Mouse (Mus musculus) embryonic fibroblast, embryonic 13.5 days (primary cell): ENCODE data around the gene Ikzf3. TPM values are rescaled to one million over a fixed set of nuclear protein-coding genes. Genes with fewer than 3 reads are reported as not detected.

ENCODE experiments used
- H3K27ac ChIP-seq: 2 replicates; pipeline ENCODE4 v1.5.1; 2012; ENCODE audit warnings: low read length, control low read depth, inconsistent platforms; ENCODE audit not compliant: insufficient read depth
- H3K4me1 ChIP-seq: 2 replicates; pipeline ENCODE4 v1.6.1; 2011; ENCODE audit warnings: low read length; ENCODE audit not compliant: control insufficient read depth, insufficient read depth
- H3K4me3 ChIP-seq: 2 replicates; pipeline ENCODE4 v1.5.1; 2011; ENCODE audit warnings: mild to moderate bottlenecking, control low read depth, low read length; ENCODE audit not compliant: insufficient read depth
- CTCF ChIP-seq: IDR thresholded peaks from 2 replicates; pipeline ENCODE4 v1.5.1; 2011; ENCODE audit warnings: mild to moderate bottlenecking, control low read depth, low read length, moderate library complexity, borderline replicate concordance; ENCODE audit not compliant: insufficient read depth
- POLR2A ChIP-seq: IDR thresholded peaks from 2 replicates; pipeline ENCODE4 v1.6.1; 2011; ENCODE audit warnings: low read depth, mild to moderate bottlenecking, control low read depth, low read length, moderate library complexity
- polyA plus RNA-seq: library from polyadenylated mRNA; stranded (reverse); fragments of >200 nt; gene quantifications from 2 replicates; pipeline ENCODE4 v1.2.4, GENCODE M21; 2011; ENCODE audit warnings: low read depth; ENCODE audit not compliant: missing spikeins, insufficient read length

Gene Ikzf3
- polyA plus RNA-seq, 1 experiment = not detected

DNA sequence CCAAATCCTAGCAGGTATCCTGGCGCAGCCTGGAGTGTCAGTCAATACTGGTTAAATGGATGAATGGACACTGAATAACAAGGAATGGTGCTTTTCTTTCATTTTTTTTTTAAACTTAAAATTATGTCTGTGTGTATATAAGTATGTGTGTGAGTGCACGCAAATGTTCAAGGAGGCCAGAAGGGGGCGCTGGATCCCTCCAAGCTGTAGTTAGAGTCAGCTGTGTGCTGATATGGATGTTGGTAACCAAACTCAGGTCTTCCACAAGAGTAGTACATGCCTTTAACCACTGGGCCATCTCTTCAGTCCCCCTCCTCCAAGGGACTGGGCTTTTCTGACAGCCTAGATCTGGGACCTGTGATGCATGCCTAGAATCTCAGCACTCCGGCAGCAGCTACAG lies 90.3 kb downstream of the Ikzf3 start:
- TF ChIP-seq POLR2A = no peak
- no peak for TF ChIP-seq CTCF
- H3K4me3 ChIP-seq = no peak overlapping the region
- no peak overlapping the region for H3K27ac ChIP-seq
- H3K4me1 ChIP-seq = no peaks in the 10 kb centered on the region

DNA sequence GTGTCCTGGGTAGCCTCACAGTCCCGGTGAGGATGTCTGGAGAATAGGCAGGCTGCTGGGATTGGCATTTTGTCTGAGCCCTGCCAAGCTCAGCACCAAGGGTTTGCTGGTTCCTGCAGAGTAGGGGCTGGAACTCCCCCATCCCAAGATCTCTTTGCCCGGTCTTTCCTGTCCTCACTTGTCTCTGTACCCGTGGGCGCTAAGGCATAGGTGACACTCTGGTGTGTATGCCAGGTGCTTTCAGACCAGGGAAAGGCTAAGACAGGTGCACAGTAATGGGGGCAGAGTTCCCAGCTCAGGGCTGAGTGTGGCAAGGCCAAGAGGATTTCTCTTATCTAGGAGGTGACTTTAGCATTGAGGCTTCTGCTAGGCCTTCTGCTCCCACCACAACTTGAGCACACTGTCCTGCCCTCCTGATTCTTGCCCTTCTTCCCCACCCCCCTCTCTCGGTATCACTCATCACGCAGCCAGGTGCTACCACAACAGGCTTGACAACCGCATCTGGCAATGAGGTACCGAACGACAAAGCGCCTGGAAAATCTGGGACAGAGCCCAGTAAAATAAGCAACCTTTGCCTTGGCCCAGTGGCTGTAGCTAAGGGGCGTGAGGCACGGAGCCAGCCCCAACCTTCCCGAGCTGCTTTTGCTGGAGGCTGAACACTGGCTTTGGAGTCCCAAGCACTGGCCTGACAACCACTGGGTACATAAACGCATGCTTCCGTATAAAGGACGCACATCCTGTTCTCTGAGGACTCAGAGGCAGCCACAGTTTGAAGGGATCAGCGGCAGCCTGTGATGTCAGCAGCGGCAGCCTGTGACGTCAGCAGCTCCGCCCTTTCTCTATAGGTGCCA lies 95.7 kb downstream of the Ikzf3 start:
- TF ChIP-seq CTCF (no peak), POLR2A (no peak)
- H3K27ac ChIP-seq = no peak overlapping the region
- no peaks in the 10 kb centered on the region for H3K4me1 ChIP-seq
- H3K4me3 ChIP-seq = no peak overlapping the region

DNA sequence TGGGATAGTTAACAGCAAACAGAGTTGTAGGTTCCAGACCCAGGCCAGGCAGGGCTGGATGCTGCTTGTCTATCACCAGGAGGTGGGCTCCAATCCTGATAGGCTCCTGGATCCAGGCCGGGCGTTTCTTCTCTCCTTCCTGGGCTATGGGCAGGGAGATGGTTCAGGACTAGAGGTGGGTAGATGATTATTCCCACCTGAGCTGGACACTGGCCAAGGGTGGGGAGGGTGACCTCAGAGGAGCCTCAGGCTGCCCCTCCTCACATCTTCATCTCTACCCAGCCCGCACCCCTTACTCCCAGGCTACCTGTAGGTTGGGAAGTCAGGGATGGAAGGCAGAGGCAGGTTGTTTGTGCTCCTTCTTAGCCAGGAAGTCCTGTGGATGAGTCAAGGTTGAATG lies 96.4 kb downstream of the Ikzf3 start:
- Histone ChIP-seq H3K4me3 (no peak overlapping the region), H3K27ac (no peak overlapping the region), H3K4me1 (no peaks in the 10 kb centered on the region)
- TF ChIP-seq POLR2A = no peak
- no peak for TF ChIP-seq CTCF

DNA sequence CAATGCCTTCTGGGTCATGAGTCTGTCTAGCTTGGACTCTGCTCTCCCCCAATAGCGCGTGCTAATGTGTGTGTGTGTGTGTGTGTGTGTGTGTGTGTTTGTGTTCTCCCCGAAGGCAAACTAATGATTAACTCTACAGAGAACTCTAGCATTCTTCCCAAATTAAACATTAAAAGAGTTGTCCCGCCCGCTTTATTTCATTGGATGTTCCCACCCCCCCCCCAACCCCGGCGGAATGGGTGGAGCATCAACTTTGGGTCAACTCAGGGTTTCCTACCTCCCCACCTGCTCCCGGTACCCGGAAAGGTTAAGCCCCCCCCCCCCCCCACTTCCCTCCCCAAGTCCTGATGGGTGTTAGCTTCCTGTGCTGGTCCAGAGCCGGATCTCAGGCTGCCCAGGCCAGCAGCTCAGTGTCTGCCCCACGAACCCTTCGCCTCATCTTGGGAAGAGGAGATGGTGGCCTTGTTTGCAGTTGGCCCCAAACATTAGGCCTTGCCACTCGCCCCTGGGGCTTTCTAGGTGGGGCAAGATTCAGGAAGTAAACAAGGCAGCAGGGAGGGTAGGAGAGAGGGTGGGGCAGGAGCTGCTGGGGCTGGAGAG lies 97.5 kb downstream of the Ikzf3 start:
- no peak overlapping the region for H3K27ac ChIP-seq
- no peaks in the 10 kb centered on the region for H3K4me1 ChIP-seq
- no peak for TF ChIP-seq CTCF
- no peak for TF ChIP-seq POLR2A
- no peak overlapping the region for H3K4me3 ChIP-seq

DNA sequence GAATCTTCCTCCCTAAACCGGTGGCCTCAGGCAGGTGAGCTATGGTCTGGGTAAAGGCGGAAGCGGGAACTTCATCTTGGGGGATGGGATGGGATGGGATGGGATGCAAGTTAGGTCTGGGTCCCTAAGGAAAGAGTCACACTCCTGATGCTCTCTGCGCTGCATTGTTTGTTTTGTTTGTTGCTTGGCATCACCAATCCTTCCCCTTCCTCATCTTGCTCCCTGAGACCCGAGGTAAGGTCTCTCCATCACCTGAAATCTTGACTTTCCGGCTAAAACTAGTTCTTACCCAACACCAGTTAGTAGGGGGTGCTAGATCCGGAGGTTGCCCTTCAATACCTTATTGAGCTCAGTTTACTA lies 98.4 kb downstream of the Ikzf3 start:
- Histone ChIP-seq H3K4me1 (no peaks in the 10 kb centered on the region), H3K27ac (no peak overlapping the region), H3K4me3 (no peak overlapping the region)
- no peak for TF ChIP-seq POLR2A

DNA sequence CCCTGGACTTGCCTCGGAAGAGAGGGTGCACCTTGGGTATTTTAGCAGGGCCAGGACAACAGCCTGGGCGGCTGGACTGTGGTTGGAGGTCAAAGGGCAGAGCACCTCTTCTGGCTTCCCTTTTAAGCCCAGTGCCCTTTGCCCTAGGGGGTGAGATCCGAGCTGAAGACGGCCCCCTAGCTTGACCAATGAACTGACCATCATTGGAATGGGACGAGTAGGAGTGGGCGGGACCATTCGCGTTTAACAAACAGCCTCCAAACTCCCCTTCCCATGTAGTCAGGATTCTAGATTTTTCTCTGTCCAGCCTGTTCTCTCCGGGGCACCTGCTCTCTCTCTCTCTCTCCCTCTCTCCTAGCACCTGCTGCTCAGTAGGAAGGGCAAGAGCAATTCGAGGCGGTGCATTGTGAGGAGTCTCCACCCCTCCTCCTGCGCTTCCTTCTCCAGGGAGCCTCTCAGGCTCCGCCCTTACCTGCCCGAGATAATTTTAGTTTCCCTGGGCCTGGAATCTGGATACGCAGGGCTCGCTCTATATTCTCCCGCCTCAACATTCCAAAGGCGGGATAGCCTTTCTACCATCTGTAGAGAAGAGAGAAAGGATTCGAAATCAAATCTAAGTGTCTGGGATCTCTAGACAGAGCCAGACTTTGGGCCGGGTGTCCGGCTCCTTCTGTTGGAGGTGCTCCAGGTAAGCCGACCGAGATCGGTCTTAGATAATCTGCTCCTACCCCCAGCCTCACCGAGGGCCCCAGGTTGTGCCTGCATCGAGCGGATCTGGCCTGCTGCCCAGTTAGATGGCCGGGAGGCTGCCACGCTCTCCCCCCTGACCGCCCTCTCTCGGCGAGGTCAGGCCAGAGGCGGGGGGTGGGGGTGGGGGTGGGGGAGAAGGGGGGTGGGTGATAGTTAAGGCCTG lies 99.0 kb downstream of the Ikzf3 start:
- Histone ChIP-seq H3K27ac (no peak overlapping the region), H3K4me3 (no peak overlapping the region), H3K4me1 (no peaks in the 10 kb centered on the region)
- TF ChIP-seq CTCF (no peak), POLR2A (no peak)

DNA sequence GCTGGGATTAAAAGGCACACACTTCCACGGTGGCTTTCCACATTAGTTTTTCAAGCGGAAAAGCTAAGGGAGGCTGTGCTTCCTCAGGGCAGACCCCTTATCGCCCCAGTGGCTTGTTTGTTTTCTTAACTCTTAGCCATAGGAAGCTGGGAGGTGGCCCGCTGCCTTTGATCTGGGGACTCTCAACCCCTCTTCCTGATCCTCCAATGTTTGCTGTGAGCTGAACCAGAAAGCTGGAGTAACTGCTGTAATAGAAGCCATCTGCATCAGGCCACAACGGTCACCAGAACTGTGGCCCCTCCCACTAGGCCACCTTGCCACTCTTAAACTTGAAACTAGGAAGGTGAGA lies 99.6 kb downstream of the Ikzf3 start, which contains the start of gene Grb7:
TSS of gene Grb7 (plus strand) at position 182 of the 349 bp plus-strand sequence.
- no peak within 1 kb of the TSS for H3K27ac ChIP-seq
- H3K4me1 ChIP-seq = no peaks in the 10 kb centered on the region
- no peak within 1 kb of the TSS for H3K4me3 ChIP-seq
- no peak for TF ChIP-seq CTCF
- no peak for TF ChIP-seq POLR2A

DNA sequence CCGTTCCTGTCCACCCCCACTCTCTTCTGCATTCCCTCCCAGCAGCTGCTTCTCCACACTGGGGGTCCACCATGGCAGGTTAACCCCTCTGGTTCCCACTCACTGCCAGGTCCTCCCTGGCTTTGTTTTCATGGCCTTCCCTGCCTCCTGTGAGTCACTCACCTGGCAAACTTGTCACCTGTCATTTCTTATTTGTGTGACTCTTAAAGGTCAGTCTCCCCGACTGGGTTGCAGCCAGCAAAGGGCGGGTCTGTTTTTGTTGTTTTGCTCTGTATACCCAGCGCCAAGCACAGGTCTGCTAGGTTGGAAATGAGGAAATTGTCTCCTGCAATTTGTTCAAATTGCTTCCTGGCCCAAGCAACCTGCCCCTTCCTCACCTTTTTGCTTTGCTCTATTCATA lies 100.2 kb downstream of the Ikzf3 start:
- H3K27ac ChIP-seq = no peak overlapping the region
- H3K4me1 ChIP-seq = no peaks in the 10 kb centered on the region
- no peak overlapping the region for H3K4me3 ChIP-seq
- no peak for TF ChIP-seq CTCF

DNA sequence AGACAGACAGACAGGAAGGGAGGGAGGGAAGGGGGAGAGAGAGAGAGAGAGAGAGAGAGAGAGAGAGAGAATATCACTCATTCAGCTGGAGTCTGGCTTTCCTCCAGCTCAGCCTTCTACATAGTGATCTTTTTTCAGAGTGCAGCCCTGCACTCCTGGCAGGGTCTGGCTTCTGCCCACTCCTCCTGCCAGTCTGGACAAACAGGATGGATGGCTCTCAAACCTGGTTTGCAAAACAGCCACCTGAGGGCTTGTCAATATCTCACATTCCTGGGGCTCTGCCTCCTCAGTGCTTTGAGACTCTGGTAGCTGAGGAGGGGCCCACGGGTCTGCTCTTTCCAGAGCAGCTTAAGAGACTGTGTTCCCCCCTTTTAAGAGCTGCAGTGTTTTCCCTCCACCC lies 100.6 kb downstream of the Ikzf3 start:
- Histone ChIP-seq H3K27ac (no peak overlapping the region), H3K4me1 (no peaks in the 10 kb centered on the region), H3K4me3 (no peak overlapping the region)
- TF ChIP-seq CTCF (no peak), POLR2A (no peak)

DNA sequence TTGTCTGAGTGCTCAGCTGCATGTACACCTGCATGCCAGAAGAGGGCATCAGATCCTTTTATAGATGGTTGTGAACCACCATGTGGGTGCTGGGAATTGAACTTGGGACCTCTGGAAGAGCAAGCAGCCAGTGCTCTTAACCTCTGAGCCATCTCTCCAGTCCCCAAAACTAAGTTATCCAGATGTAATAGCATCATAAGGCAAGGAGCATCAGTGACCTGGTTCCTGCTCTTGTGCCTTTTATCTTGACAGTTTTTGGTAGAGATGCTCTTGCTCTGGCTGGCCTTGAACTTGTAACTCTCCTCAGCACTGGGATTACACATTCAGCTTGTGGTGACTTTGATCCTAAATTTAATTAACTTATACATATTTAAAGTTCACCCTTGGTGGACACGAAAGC lies 102.1 kb downstream of the Ikzf3 start:
- Histone ChIP-seq H3K4me1 (no peaks in the 10 kb centered on the region), H3K4me3 (no peak overlapping the region), H3K27ac (no peak overlapping the region)
- TF ChIP-seq CTCF (no peak), POLR2A (no peak)
